ENCODE assay signal across 18 mouse cellular contexts in genomic region chr7:26780998-26781766, GRCm38 (mm10). TPM values are rescaled to one million over a fixed set of nuclear protein-coding genes. Genes with fewer than 3 reads are reported as not detected.
DNase-seq lines count a peak whose midpoint lies in the region; ATAC-seq and TF ChIP-seq lines count a peak whose summit lies in the region.
"Had no signal": no experiment of that assay in that cellular context is flagged by ENCODE, and none has a peak within 500 bp of the region (broad histone marks: within the 10 kb centered on the region; RNA-seq: fewer than 3 reads in every experiment).

No protein-coding gene starts in this region.

- no peak for DNase-seq in midbrain, postnatal 0 days (ENCODE audit: low spot score)
- DNase-seq in ovary, postnatal 36 days (ENCODE audit: low spot score) = no peak
- DNase-seq in heart, embryonic 10.5 days (ENCODE audit: low spot score) = no peak
- DNase-seq in gastrocnemius, postnatal 14 days = no peak
- DNase-seq in heart, adult 18-20 months = no peak
- DNase-seq: cerebellum, adult 9-10 months; thymus, postnatal 36 days had no signal

- H3K27me3 ChIP-seq in ES-Bruce4 (ENCODE audit: control insufficient read depth, insufficient read depth, low read length, poor library complexity, severe bottlenecking) = no peaks in the 10 kb centered on the region
- H3K27me3 ChIP-seq in forebrain, embryonic 13.5 days = no peaks in the 10 kb centered on the region
- H3K27me3 ChIP-seq in hindbrain, embryonic 16.5 days (replicated peaks; ENCODE audit: control insufficient read depth, insufficient read depth, low read length) = no peaks in the 10 kb centered on the region
- no peaks in the 10 kb centered on the region for H3K27me3 ChIP-seq in midbrain, postnatal 0 days (ENCODE audit: insufficient read depth, low read length)
- no peaks in the 10 kb centered on the region for H3K27me3 ChIP-seq in heart, embryonic 10.5 days (ENCODE audit: insufficient read depth, poor library complexity, severe bottlenecking)
- H3K27me3 ChIP-seq: limb, embryonic 15.5 days; lung, embryonic 15.5 days had no signal

- no peak overlapping the region for H3K9ac ChIP-seq in ES-Bruce4 (ENCODE audit: low read depth, poor library complexity, severe bottlenecking)
- no peak overlapping the region for H3K9ac ChIP-seq in forebrain, embryonic 13.5 days
- no peak overlapping the region for H3K9ac ChIP-seq in hindbrain, embryonic 16.5 days (ENCODE audit: low read depth, low read length)
- H3K9ac ChIP-seq in midbrain, postnatal 0 days (replicated peaks; ENCODE audit: low read length, poor library complexity, severe bottlenecking) = no peak overlapping the region
- H3K9ac ChIP-seq: limb, embryonic 15.5 days; lung, embryonic 15.5 days had no signal

- intact Hi-C loops in gastrocnemius, postnatal 14 days (cut with DNase I; ENCODE audit: low total_unique reads) = no loop called here

- TF ChIP-seq POLR2A in ES-Bruce4 (IDR thresholded peaks at IDR 0.05; ENCODE audit: insufficient read depth, low read length) = no peak

- no peak overlapping the region for H3K4me3 ChIP-seq in ES-Bruce4 (ENCODE audit: low read depth, low read length)
- H3K4me3 ChIP-seq in forebrain, embryonic 13.5 days = peak overlapping the region; percentile 17; the same call in 1 of the 2 replicates
- H3K4me3 ChIP-seq in hindbrain, embryonic 16.5 days (ENCODE audit: low read length) = no peak overlapping the region; the same call in 1 of the 2 replicates
- H3K4me3 ChIP-seq in midbrain, postnatal 0 days (ENCODE audit: low read depth, low read length) = peak overlapping the region; percentile 4; the same call in 1 of the 2 replicates
- no peak overlapping the region for H3K4me3 ChIP-seq in heart, embryonic 10.5 days
- H3K4me3 ChIP-seq: left cerebral cortex, adult 2 months; limb, embryonic 15.5 days; lung, embryonic 15.5 days had no signal

- H3K4me1 ChIP-seq in ES-Bruce4 (ENCODE audit: control insufficient read depth, insufficient read depth, low read length) = peaks cover 5% of the 10 kb centered on the region
- 0 out of 2 replicates have a peak, but pooled peaks cover 6% of the 10 kb centered on the region for H3K4me1 ChIP-seq in forebrain, embryonic 13.5 days
- H3K4me1 ChIP-seq in hindbrain, embryonic 16.5 days (ENCODE audit: control insufficient read depth, insufficient read depth, low read depth, low read length) = no peaks in the 10 kb centered on the region
- H3K4me1 ChIP-seq in midbrain, postnatal 0 days (ENCODE audit: insufficient read depth, low read length) = no peaks in the 10 kb centered on the region
- no peaks in the 10 kb centered on the region for H3K4me1 ChIP-seq in heart, embryonic 10.5 days
- H3K4me1 ChIP-seq: limb, embryonic 15.5 days; lung, embryonic 15.5 days had no signal

- H3K4me2 ChIP-seq in forebrain, embryonic 13.5 days = peak overlapping the region; percentile 43
- H3K4me2 ChIP-seq in hindbrain, embryonic 16.5 days (ENCODE audit: low read length) = peak overlapping the region; percentile 30; the same call in 1 of the 2 replicates
- peak overlapping the region; percentile 28 for H3K4me2 ChIP-seq in midbrain, postnatal 0 days (ENCODE audit: low read depth, low read length, poor library complexity, severe bottlenecking)
- H3K4me2 ChIP-seq: heart, embryonic 11.5 days; limb, embryonic 15.5 days; lung, embryonic 15.5 days had no signal

- peak overlapping the region; percentile 69; the same call in 1 of the 2 replicates for H3K27ac ChIP-seq in ES-Bruce4 (ENCODE audit: insufficient read depth, low read length)
- no peak overlapping the region for H3K27ac ChIP-seq in forebrain, embryonic 13.5 days
- H3K27ac ChIP-seq in hindbrain, embryonic 16.5 days (ENCODE audit: low read depth, low read length) = no peak overlapping the region
- H3K27ac ChIP-seq in midbrain, postnatal 0 days (ENCODE audit: low read depth, low read length) = peak overlapping the region; percentile 55
- no peak overlapping the region for H3K27ac ChIP-seq in heart, embryonic 10.5 days
- H3K27ac ChIP-seq: left cerebral cortex, adult 2 months; limb, embryonic 15.5 days; lung, embryonic 15.5 days had no signal

- TF ChIP-seq CTCF in ES-Bruce4 (IDR thresholded peaks at IDR 0.05; ENCODE audit: low read depth, low read length) = no peak
- peak; percentile 30 for TF ChIP-seq CTCF in midbrain, postnatal 0 days (IDR thresholded peaks at IDR 0.05)

- no peak for ATAC-seq in forebrain, embryonic 13.5 days
- 0 out of 2 replicates have a peak, but pooled peaks have one; percentile 43 for ATAC-seq in hindbrain, embryonic 16.5 days
- 0 out of 2 replicates have a peak, but pooled peaks have one; percentile 22 for ATAC-seq in midbrain, postnatal 0 days (ENCODE audit: low FRiP score)
- ATAC-seq: inflammation-experienced regulatory T-cells, adult 6 months; Patski had no signal

- 4% methylated on average over 8 of the region's 8 CpGs for WGBS in forebrain, embryonic 13.5 days
- 13% methylated on average over 8 of the region's 8 CpGs for WGBS in hindbrain, embryonic 16.5 days
- WGBS in midbrain, postnatal 0 days = 13% methylated on average over 8 of the region's 8 CpGs
- 20% methylated on average over 8 of the region's 8 CpGs for WGBS in heart, embryonic 10.5 days

- no peak for TF ChIP-seq EP300 in ES-Bruce4 (IDR thresholded peaks at IDR 0.05; ENCODE audit: insufficient read depth, low read depth, low read length)

- H3K36me3 ChIP-seq in ES-Bruce4 (ENCODE audit: control insufficient read depth, insufficient read depth, low read length, poor library complexity, severe bottlenecking) = no peaks in the 10 kb centered on the region
- H3K36me3 ChIP-seq in forebrain, embryonic 13.5 days (ENCODE audit: poor library complexity, severe bottlenecking) = no peaks in the 10 kb centered on the region
- no peaks in the 10 kb centered on the region for H3K36me3 ChIP-seq in hindbrain, embryonic 16.5 days (ENCODE audit: control insufficient read depth, insufficient read depth, low read length)
- no peaks in the 10 kb centered on the region for H3K36me3 ChIP-seq in midbrain, postnatal 0 days (ENCODE audit: insufficient read depth, low read length)
- no peaks in the 10 kb centered on the region for H3K36me3 ChIP-seq in heart, embryonic 10.5 days
- H3K36me3 ChIP-seq: limb, embryonic 15.5 days; lung, embryonic 15.5 days had no signal

- peaks cover 5% of the 10 kb centered on the region for H3K9me3 ChIP-seq in ES-Bruce4 (replicated peaks; ENCODE audit: control insufficient read depth, insufficient read depth, low read length, poor library complexity, severe bottlenecking)
- H3K9me3 ChIP-seq in forebrain, embryonic 13.5 days (replicated peaks) = no peaks in the 10 kb centered on the region
- no peaks in the 10 kb centered on the region for H3K9me3 ChIP-seq in hindbrain, embryonic 16.5 days (ENCODE audit: control insufficient read depth, low read length)
- no peaks in the 10 kb centered on the region for H3K9me3 ChIP-seq in midbrain, postnatal 0 days (ENCODE audit: low read length)
- H3K9me3 ChIP-seq in heart, embryonic 10.5 days = no peaks in the 10 kb centered on the region
- H3K9me3 ChIP-seq: limb, embryonic 15.5 days; lung, embryonic 15.5 days had no signal

RNA-seq across cellular contexts. Expression of gene Cyp2b19, which starts 24.2 kb away (rescaled TPM):
- not detected in 2 replicates for polyA plus RNA-seq in ES-Bruce4 (2011; ENCODE audit: insufficient read depth, insufficient read length, low read depth, missing spikeins)
- polyA plus RNA-seq in forebrain, embryonic 13.5 days (2015; fragmentation: Nextera tagmentation; extraction: Ambion mirVana) = 0.15 and 0.18 TPM in 2 replicates
- 0.66 and 0.75 TPM in 2 replicates for polyA plus RNA-seq in hindbrain, embryonic 16.5 days (2015; fragmentation: Nextera tagmentation; extraction: Ambion mirVana)
- 1.3 TPM in 1 of 2 replicates, not detected in the other for total RNA-seq in midbrain, postnatal 0 days (2014; rRNA removed)
- polyA plus RNA-seq in midbrain, postnatal 0 days (2015; fragmentation: Nextera tagmentation; extraction: Ambion mirVana) = 0.64 and 0.67 TPM in 2 replicates
- not detected in 2 replicates for polyA plus RNA-seq in heart, embryonic 10.5 days (2016; fragmentation: Nextera tagmentation; extraction: Ambion mirVana)
- not detected for total RNA-seq in gastrocnemius, postnatal 14 days (2021)
- total RNA-seq in heart, adult 18-20 months (2021) = not detected
- total RNA-seq: adrenal gland, adult 18-20 months; left cerebral cortex, adult 2 months; megakaryocyte, adult 5-6 weeks had no signal
- polyA plus RNA-seq: heart, embryonic 11.5 days; inflammation-experienced regulatory T-cells, adult 6 months; lung, embryonic 15.5 days; Patski had no signal

RNA-seq across cellular contexts. Expression of gene Cyp2g1, which starts 27.5 kb away (rescaled TPM):
- not detected in 2 replicates for polyA plus RNA-seq in ES-Bruce4 (2011; ENCODE audit: insufficient read depth, insufficient read length, low read depth, missing spikeins)
- polyA plus RNA-seq in forebrain, embryonic 13.5 days (2015; fragmentation: Nextera tagmentation; extraction: Ambion mirVana) = not detected in 2 replicates
- not detected in 2 replicates for polyA plus RNA-seq in hindbrain, embryonic 16.5 days (2015; fragmentation: Nextera tagmentation; extraction: Ambion mirVana)
- 0.16 TPM in 1 of 2 replicates, not detected in the other for total RNA-seq in midbrain, postnatal 0 days (2014; rRNA removed)
- 0.12 TPM in 1 of 2 replicates, not detected in the other for polyA plus RNA-seq in midbrain, postnatal 0 days (2015; fragmentation: Nextera tagmentation; extraction: Ambion mirVana)
- polyA plus RNA-seq in heart, embryonic 10.5 days (2016; fragmentation: Nextera tagmentation; extraction: Ambion mirVana) = not detected in 2 replicates
- total RNA-seq in gastrocnemius, postnatal 14 days (2021) = not detected
- total RNA-seq in heart, adult 18-20 months (2021) = not detected
- total RNA-seq: adrenal gland, adult 18-20 months; left cerebral cortex, adult 2 months; megakaryocyte, adult 5-6 weeks had no signal
- polyA plus RNA-seq: inflammation-experienced regulatory T-cells, adult 6 months; limb, embryonic 15.5 days; lung, embryonic 15.5 days; Patski had no signal

RNA-seq across cellular contexts. Expression of gene Cyp2a5, which starts 53.9 kb away (rescaled TPM):
- not detected in 2 replicates for polyA plus RNA-seq in ES-Bruce4 (2011; ENCODE audit: insufficient read depth, insufficient read length, low read depth, missing spikeins)
- 0.16 TPM in 1 of 2 replicates, not detected in the other for polyA plus RNA-seq in forebrain, embryonic 13.5 days (2015; fragmentation: Nextera tagmentation; extraction: Ambion mirVana)
- 0.90 and 1.2 TPM in 2 replicates for polyA plus RNA-seq in hindbrain, embryonic 16.5 days (2015; fragmentation: Nextera tagmentation; extraction: Ambion mirVana)
- total RNA-seq in midbrain, postnatal 0 days (2014; rRNA removed) = 5.7 and 13.5 TPM in 2 replicates
- 0.54 and 1.4 TPM in 2 replicates for polyA plus RNA-seq in midbrain, postnatal 0 days (2015; fragmentation: Nextera tagmentation; extraction: Ambion mirVana)
- polyA plus RNA-seq in heart, embryonic 10.5 days (2016; fragmentation: Nextera tagmentation; extraction: Ambion mirVana) = not detected in 2 replicates
- not detected for total RNA-seq in gastrocnemius, postnatal 14 days (2021)
- 10 to 100 TPM in 1 of 2 experiments, not detected in 1; 16.0 TPM for total RNA-seq in heart, adult 18-20 months (2021)
- total RNA-seq: left cerebral cortex, adult 2 months; megakaryocyte, adult 5-6 weeks had no signal
- polyA plus RNA-seq: heart, embryonic 11.5 days; inflammation-experienced regulatory T-cells, adult 6 months; limb, embryonic 15.5 days; Patski had no signal

Comparison
In these comparisons a context has a peak if more than half of its experiments do, and no peak if none do; other contexts are left out.
1. H3K27ac ChIP-seq: peak in ES-Bruce4 (single experiment) and midbrain, postnatal 0 days (single experiment); none in forebrain, embryonic 13.5 days (single experiment), hindbrain, embryonic 16.5 days (single experiment) and heart, embryonic 10.5 days (single experiment).
2. H3K4me3 ChIP-seq: peak in forebrain, embryonic 13.5 days (single experiment) and midbrain, postnatal 0 days (single experiment); none in ES-Bruce4 (single experiment), hindbrain, embryonic 16.5 days (single experiment) and heart, embryonic 10.5 days (single experiment).
3. Peak in every context shown above with its lines, with median percentiles within 50 percentile points of each other: H3K4me2 ChIP-seq.